ENCODE assay signal across 8 mouse cellular contexts in genomic region chr19:6056696-6057095, GRCm38 (mm10). TPM values are rescaled to one million over a fixed set of nuclear protein-coding genes. Genes with fewer than 3 reads are reported as not detected.
DNase-seq lines count a peak whose midpoint lies in the region; ATAC-seq and TF ChIP-seq lines count a peak whose summit lies in the region.
"Had no signal": no experiment of that assay in that cellular context is flagged by ENCODE, and none has a peak within 500 bp of the region (broad histone marks: within the 10 kb centered on the region; RNA-seq: fewer than 3 reads in every experiment).

No protein-coding gene starts in this region.

- peak overlapping the region; percentile 74 for H3K4me2 ChIP-seq in lung, embryonic 14.5 days
- H3K4me2 ChIP-seq in intestine, embryonic 15.5 days (replicated peaks) = peak overlapping the region; percentile 70
- H3K4me2 ChIP-seq in neural tube, embryonic 13.5 days = peak overlapping the region; percentile 87

- H3K36me3 ChIP-seq in lung, embryonic 14.5 days (ENCODE audit: insufficient read depth) = peaks cover 56% of the 10 kb centered on the region
- H3K36me3 ChIP-seq in intestine, embryonic 15.5 days = peaks cover 36% of the 10 kb centered on the region
- peaks cover 57% of the 10 kb centered on the region for H3K36me3 ChIP-seq in neural tube, embryonic 13.5 days

- TF ChIP-seq CTCF in lung, embryonic 14.5 days (IDR thresholded peaks at IDR 0.05; ENCODE audit: low read depth) = no peak
- TF ChIP-seq CTCF in embryonic fibroblast, embryonic 13.5 days (IDR thresholded peaks at IDR 0.05; ENCODE audit: borderline replicate concordance, insufficient read depth, low read length) = no peak

- peak overlapping the region; percentile 86 for H3K4me3 ChIP-seq in lung, embryonic 14.5 days (ENCODE audit: low read depth, low read length)
- H3K4me3 ChIP-seq in embryonic fibroblast, embryonic 13.5 days (ENCODE audit: insufficient read depth, low read length) = peak overlapping the region; percentile 87
- peak overlapping the region; percentile 67 for H3K4me3 ChIP-seq in intestine, embryonic 15.5 days (replicated peaks)
- H3K4me3 ChIP-seq in neural tube, embryonic 13.5 days = peak overlapping the region; percentile 92

- H3K4me1 ChIP-seq in lung, embryonic 14.5 days (ENCODE audit: insufficient read depth) = no peaks in the 10 kb centered on the region
- H3K4me1 ChIP-seq in embryonic fibroblast, embryonic 13.5 days (ENCODE audit: control insufficient read depth, insufficient read depth, low read length) = peaks cover 4% of the 10 kb centered on the region; the same call in 1 of the 2 replicates
- H3K4me1 ChIP-seq in intestine, embryonic 15.5 days (replicated peaks) = peaks cover 11% of the 10 kb centered on the region; the same call in 1 of the 2 replicates
- H3K4me1 ChIP-seq in neural tube, embryonic 13.5 days (replicated peaks) = peaks cover 29% of the 10 kb centered on the region

- 54% methylated on average over 4 of the region's 4 CpGs for WGBS in lung, embryonic 14.5 days
- WGBS in intestine, embryonic 15.5 days = 45% methylated on average over 4 of the region's 4 CpGs
- 64% methylated on average over 4 of the region's 4 CpGs for WGBS in neural tube, embryonic 13.5 days

- no peaks in the 10 kb centered on the region for H3K9me3 ChIP-seq in lung, embryonic 14.5 days (ENCODE audit: low read depth, low read length)
- H3K9me3 ChIP-seq in intestine, embryonic 15.5 days = no peaks in the 10 kb centered on the region
- no peaks in the 10 kb centered on the region for H3K9me3 ChIP-seq in neural tube, embryonic 13.5 days

- no peak for ATAC-seq in lung, embryonic 14.5 days (ENCODE audit: insufficient read depth)
- no peak for ATAC-seq in intestine, embryonic 15.5 days
- ATAC-seq in neural tube, embryonic 13.5 days (ENCODE audit: low read depth) = no peak

- peak overlapping the region; percentile 91 for H3K9ac ChIP-seq in lung, embryonic 14.5 days
- peak overlapping the region; percentile 77 for H3K9ac ChIP-seq in intestine, embryonic 15.5 days
- peak overlapping the region; percentile 96 for H3K9ac ChIP-seq in neural tube, embryonic 13.5 days

- H3K27me3 ChIP-seq in lung, embryonic 14.5 days (ENCODE audit: insufficient read depth, low read length) = no peaks in the 10 kb centered on the region
- no peaks in the 10 kb centered on the region for H3K27me3 ChIP-seq in intestine, embryonic 15.5 days (replicated peaks)
- H3K27me3 ChIP-seq in neural tube, embryonic 13.5 days = no peaks in the 10 kb centered on the region

- DNase-seq in lung, embryonic 14.5 days = no peak
- no peak for DNase-seq in lung, postnatal 10 days
- no peak for DNase-seq in adrenal gland, postnatal 10 days
- no peak for DNase-seq in Muller cell, postnatal 12 days (ENCODE audit: inconsistent ontology term)
- DNase-seq: thymus, adult 18-20 months had no signal

- H3K27ac ChIP-seq in lung, embryonic 14.5 days (ENCODE audit: low read depth) = no peak overlapping the region
- H3K27ac ChIP-seq in embryonic fibroblast, embryonic 13.5 days (ENCODE audit: insufficient read depth, low read length) = no peak overlapping the region
- no peak overlapping the region for H3K27ac ChIP-seq in intestine, embryonic 15.5 days
- no peak overlapping the region for H3K27ac ChIP-seq in neural tube, embryonic 13.5 days (replicated peaks)

- TF ChIP-seq POLR2A in embryonic fibroblast, embryonic 13.5 days (IDR thresholded peaks at IDR 0.05; ENCODE audit: low read depth, low read length) = no peak

RNA-seq across cellular contexts. Expression of gene Mrpl49, which starts 0.9 kb away (rescaled TPM):
- polyA plus RNA-seq in lung, embryonic 14.5 days (2014; fragmentation: Nextera tagmentation; extraction: Ambion mirVana) = 78.8 and 80.2 TPM in 2 replicates
- polyA plus RNA-seq in embryonic fibroblast, embryonic 13.5 days (2011; ENCODE audit: insufficient read length, low read depth, missing spikeins) = 24.0 and 25.7 TPM in 2 replicates
- polyA plus RNA-seq in intestine, embryonic 15.5 days (2015; fragmentation: Nextera tagmentation; extraction: Ambion mirVana) = 72.7 and 78.4 TPM in 2 replicates
- 65.5 and 68.2 TPM in 2 replicates for polyA plus RNA-seq in neural tube, embryonic 13.5 days (2015; fragmentation: Nextera tagmentation; extraction: Ambion mirVana)
- 10 to 100 TPM; 58.2 to 59.4 TPM for total RNA-seq in adrenal gland, postnatal 10 days (2021)

RNA-seq across cellular contexts. Expression of gene Fau, which starts 0.9 kb away (rescaled TPM):
- 825 and 884 TPM in 2 replicates for polyA plus RNA-seq in lung, embryonic 14.5 days (2014; fragmentation: Nextera tagmentation; extraction: Ambion mirVana)
- polyA plus RNA-seq in embryonic fibroblast, embryonic 13.5 days (2011; ENCODE audit: insufficient read length, low read depth, missing spikeins) = 1,065 and 1,194 TPM in 2 replicates
- polyA plus RNA-seq in intestine, embryonic 15.5 days (2015; fragmentation: Nextera tagmentation; extraction: Ambion mirVana) = 876 and 881 TPM in 2 replicates
- polyA plus RNA-seq in neural tube, embryonic 13.5 days (2015; fragmentation: Nextera tagmentation; extraction: Ambion mirVana) = 578 and 624 TPM in 2 replicates
- 1,000 to 10,000 TPM; 1,154 to 1,182 TPM for total RNA-seq in adrenal gland, postnatal 10 days (2021)

RNA-seq across cellular contexts. Expression of gene Znhit2, which starts 4.3 kb away (rescaled TPM):
- 33.8 and 34.3 TPM in 2 replicates for polyA plus RNA-seq in lung, embryonic 14.5 days (2014; fragmentation: Nextera tagmentation; extraction: Ambion mirVana)
- polyA plus RNA-seq in embryonic fibroblast, embryonic 13.5 days (2011; ENCODE audit: insufficient read length, low read depth, missing spikeins) = 8.9 and 9.9 TPM in 2 replicates
- 30.1 and 31.9 TPM in 2 replicates for polyA plus RNA-seq in intestine, embryonic 15.5 days (2015; fragmentation: Nextera tagmentation; extraction: Ambion mirVana)
- 28.1 and 33.7 TPM in 2 replicates for polyA plus RNA-seq in neural tube, embryonic 13.5 days (2015; fragmentation: Nextera tagmentation; extraction: Ambion mirVana)
- 10 to 100 TPM; 21.6 to 26.1 TPM for total RNA-seq in adrenal gland, postnatal 10 days (2021)

RNA-seq across cellular contexts. Expression of gene Syvn1, which starts 10.3 kb away (rescaled TPM):
- polyA plus RNA-seq in lung, embryonic 14.5 days (2014; fragmentation: Nextera tagmentation; extraction: Ambion mirVana) = 30.0 and 34.3 TPM in 2 replicates
- polyA plus RNA-seq in embryonic fibroblast, embryonic 13.5 days (2011; ENCODE audit: insufficient read length, low read depth, missing spikeins) = 36.8 and 40.3 TPM in 2 replicates
- 24.2 and 27.4 TPM in 2 replicates for polyA plus RNA-seq in intestine, embryonic 15.5 days (2015; fragmentation: Nextera tagmentation; extraction: Ambion mirVana)
- polyA plus RNA-seq in neural tube, embryonic 13.5 days (2015; fragmentation: Nextera tagmentation; extraction: Ambion mirVana) = 36.2 and 37.0 TPM in 2 replicates
- 10 to 100 TPM; 40.5 to 43.7 TPM for total RNA-seq in adrenal gland, postnatal 10 days (2021)

RNA-seq across cellular contexts. Expression of gene Tm7sf2, which starts 11.5 kb away (rescaled TPM):
- polyA plus RNA-seq in lung, embryonic 14.5 days (2014; fragmentation: Nextera tagmentation; extraction: Ambion mirVana) = 11.3 and 14.9 TPM in 2 replicates
- 18.5 and 20.7 TPM in 2 replicates for polyA plus RNA-seq in embryonic fibroblast, embryonic 13.5 days (2011; ENCODE audit: insufficient read length, low read depth, missing spikeins)
- polyA plus RNA-seq in intestine, embryonic 15.5 days (2015; fragmentation: Nextera tagmentation; extraction: Ambion mirVana) = 34.8 and 34.9 TPM in 2 replicates
- 48.4 and 49.6 TPM in 2 replicates for polyA plus RNA-seq in neural tube, embryonic 13.5 days (2015; fragmentation: Nextera tagmentation; extraction: Ambion mirVana)
- 10 to 100 TPM; 14.3 to 15.9 TPM for total RNA-seq in adrenal gland, postnatal 10 days (2021)
